Mouse (Mus musculus) lung, postnatal 0 days (tissue): ENCODE data around the gene Csk.

Experiments
- CTCF ChIP-seq: IDR thresholded peaks from 2 replicates; pipeline ENCODE4 v1.5.1; 2016; ENCODE audit warnings: antibody characterized with exemption, mild to moderate bottlenecking
- EP300 ChIP-seq: IDR thresholded peaks from 2 replicates; pipeline ENCODE4 v1.6.1; 2016; ENCODE audit warnings: antibody characterized with exemption, mild to moderate bottlenecking, control low read depth

- TF ChIP-seq CTCF = no peak
- no peak for TF ChIP-seq EP300
Measured at GRCm38 (mm10) chr9:57646551-57647103, 6.8 kb downstream of the Csk start.
